Mouse (Mus musculus) lung, postnatal 0 days (tissue): ENCODE results near the gene Adra2b.

Experiments used
- CTCF ChIP-seq: IDR thresholded peaks from 2 replicates; pipeline ENCODE4 v1.5.1; 2016; ENCODE audit warnings: antibody characterized with exemption, mild to moderate bottlenecking
- EP300 ChIP-seq: IDR thresholded peaks from 2 replicates; pipeline ENCODE4 v1.6.1; 2016; ENCODE audit warnings: antibody characterized with exemption, mild to moderate bottlenecking, control low read depth

DNA sequence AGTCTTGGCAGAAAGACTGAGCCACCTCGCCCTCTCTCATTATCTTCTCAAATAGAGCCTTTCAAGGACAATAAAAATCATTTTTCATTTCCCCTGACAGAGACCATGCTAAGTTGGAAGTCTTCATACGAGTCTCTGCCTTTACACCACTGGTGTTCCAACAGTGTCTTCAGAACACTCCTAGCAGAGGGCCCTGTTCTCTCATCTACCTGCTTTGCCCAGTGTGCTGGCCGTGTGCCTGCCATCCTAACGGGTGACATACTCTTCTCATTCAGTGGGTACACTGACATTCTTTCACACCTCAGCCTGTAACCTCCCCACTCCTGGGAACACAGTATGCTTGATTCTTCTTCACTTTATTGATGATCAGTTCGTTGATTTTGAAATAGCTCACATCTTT lies 46.6 kb upstream of the Adra2b start:
- TF ChIP-seq CTCF (no peak), EP300 (no peak)
